Mouse (Mus musculus) Muller cell, postnatal 12 days (primary cell): ENCODE measurements around the gene Ccm2.

Experiments
- DNase-seq: peaks from one replicate; pipeline ENCODE4 v3.0.0-alpha.2; 2015; ENCODE audit errors: inconsistent ontology term

Gene Ccm2

DNA sequence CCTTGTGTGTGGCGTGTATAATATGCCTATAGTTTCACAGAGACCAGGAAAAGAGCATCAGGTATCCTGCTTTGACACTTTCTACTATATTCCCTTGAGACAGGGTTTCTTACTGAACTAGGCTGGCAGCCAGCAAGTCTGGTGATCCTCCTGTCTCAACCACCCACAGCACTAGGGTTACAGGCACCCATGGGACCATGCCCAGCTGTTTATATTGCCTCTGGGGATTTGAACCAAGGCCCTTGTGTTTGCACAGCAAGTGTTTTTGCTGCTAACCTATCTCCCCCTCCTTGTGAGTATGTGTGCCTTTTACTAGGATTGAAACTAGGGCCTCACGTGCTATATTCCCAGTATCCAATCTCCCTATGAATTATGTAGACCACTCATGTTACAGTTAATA, 34.9 kb downstream of the Ccm2 start:
- no peak for DNase-seq

DNA sequence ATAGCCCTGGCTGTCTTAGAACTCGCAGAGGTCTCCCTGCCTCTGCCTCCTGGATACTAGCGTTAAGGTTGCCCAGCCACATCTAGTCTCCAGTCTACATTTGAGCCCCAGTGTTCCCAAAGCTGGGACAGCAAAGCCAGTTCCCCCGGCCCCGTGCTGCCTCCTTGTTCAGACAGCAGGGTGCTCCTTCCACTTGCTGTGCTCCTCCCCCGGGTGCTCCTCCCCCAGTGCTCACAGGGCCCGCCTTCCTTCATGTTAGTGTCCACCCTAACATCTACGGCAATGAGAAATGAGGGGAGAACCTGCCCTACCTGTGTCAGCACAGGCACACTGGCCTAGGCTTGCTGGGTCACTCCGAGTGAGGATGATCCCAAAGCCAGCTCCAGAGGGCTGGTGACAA, 39.1 kb downstream of the Ccm2 start:
- no peak for DNase-seq

DNA sequence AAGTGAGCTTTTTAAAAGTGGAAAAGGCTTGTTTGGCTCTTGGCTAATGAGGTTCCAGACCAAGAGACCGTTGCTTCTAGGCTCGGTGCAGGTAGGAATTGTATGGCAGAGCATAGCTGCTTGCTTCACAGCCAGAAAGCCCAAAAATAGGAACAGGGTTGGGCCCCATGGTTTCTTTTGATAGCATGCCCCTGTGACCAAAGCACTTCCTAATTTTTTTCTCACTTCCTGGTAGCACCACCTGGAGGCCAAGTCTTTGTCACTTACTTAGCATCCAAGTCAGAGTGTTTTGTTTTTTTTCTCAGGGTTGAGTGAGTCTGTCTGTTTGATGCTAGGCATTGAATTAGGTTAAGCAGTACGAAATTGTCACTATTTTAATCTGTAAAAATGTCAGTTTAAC, 40.0 kb downstream of the Ccm2 start:
- DNase-seq = no peak

- DNase-seq = peak; percentile 70
These were observed 40.7 kb downstream of the Ccm2 start for GRCm38 (mm10) chr11:6587249-6587940.

GRCm38 (mm10) chr11:6588295-6588694, 41.6 kb downstream of the Ccm2 start:
- DNase-seq = no peak

DNA sequence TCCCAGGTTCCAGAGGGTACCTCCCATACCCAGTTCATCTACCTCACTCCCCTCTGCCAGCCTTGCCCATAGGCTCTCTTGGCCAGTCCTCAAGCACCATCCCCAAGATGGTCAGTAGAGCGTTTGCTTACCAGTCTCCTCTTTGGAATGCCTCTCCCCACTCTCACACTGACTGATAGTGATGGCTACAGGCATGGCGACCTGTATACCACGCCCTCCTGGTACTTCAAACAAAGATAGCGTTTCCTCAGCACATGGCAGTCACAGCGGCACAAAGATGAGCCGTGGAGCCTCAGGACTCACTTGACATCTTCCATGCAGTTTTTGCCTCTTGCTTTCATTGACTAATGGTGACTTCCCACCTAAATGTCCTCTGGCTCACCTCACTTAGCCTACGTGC, 43.2 kb downstream of the Ccm2 start:
- no peak for DNase-seq

- no peak for DNase-seq
These were observed 44.4 kb downstream of the Ccm2 start for GRCm38 (mm10) chr11:6590933-6591675.

- no peak for DNase-seq
These were observed 46.7 kb downstream of the Ccm2 start for GRCm38 (mm10) chr11:6593406-6593805.

- no peak for DNase-seq
These were observed 48.2 kb downstream of the Ccm2 start for GRCm38 (mm10) chr11:6594845-6595244.

GRCm38 (mm10) chr11:6595339-6595738, 48.7 kb downstream of the Ccm2 start:
- no peak for DNase-seq

DNA sequence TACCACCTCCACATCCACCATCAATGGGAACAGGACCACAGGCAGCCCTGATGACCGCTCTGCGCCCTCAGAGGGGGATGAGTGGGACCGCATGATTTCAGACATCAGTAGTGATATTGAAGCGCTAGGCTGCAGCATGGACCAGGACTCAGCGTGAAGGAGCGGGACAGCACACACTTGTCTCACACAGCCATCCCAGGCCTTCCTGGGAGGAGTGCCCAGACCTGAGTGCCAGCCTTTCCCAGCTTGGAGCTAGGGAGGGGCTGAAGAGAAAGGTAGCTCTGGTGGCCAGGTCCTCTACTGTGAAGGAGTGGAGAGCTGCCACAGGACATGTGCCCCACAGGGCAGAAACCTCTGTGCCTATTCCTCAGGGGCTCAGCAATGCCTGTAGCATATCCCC, 49.5 kb downstream of the Ccm2 start:
- DNase-seq = no peak

DNA sequence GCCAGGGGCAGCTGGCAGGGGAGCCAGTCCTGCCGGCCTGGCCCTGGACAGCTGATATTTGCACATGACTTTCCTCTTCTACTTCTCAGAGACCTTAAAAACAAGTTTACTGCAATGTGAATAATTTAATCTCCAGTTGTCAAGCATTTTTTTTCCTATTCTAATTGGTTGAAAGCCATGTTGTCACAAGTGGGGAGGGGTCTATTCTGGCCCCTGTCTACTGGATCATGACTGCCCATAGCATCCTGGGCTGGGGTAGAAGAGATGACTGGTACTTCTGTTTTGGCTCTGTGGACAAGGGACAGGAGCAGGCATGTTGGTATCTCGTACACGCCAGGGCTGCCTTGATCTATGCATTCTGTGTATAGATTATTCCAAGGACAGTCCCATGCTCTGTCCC, 49.9 kb downstream of the Ccm2 start:
- no peak for DNase-seq

DNA sequence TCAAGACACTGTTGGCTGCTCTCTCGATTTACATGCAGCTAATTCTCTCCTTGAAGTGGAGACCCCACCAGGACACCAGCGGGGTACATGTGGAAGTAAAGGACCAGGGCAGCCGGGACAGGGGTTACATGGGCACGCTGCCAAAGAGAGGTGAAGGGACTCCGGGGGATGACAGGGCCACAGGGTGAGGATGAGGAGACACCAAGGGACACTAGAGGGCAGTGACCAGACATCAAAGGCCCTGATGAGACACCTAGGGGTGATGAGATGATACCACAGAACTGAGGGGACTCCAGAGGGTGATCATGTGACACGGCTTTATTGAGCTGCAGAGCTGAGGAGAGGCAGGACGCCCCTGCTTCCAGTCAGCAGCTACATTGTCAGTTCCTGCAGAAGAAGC, 50.8 kb downstream of the Ccm2 start:
- DNase-seq = no peak

GRCm38 (mm10) chr11:6598191-6598889, 51.7 kb downstream of the Ccm2 start:
- no peak for DNase-seq

- DNase-seq = no peak
These were observed 52.5 kb downstream of the Ccm2 start for GRCm38 (mm10) chr11:6599011-6599681.

DNA sequence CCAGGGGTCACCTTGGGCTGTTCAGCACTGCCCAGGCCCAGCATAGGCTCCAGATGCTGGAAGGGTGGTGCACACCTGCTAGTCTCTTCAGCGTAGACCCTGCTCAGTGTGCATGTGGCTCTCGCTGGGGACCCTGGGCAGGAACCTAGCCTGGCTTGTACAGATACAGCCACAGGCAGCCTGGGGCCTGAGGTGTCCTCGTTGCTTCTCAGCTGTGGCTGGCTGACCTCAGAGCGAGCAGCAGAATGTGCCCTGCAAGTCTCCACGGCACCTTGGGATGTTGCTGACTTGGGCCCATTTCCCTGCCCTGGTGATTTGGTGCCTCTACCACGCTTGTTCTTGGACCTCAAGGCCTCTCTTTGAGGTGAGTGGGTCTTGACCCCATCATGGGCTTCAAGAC, 53.1 kb downstream of the Ccm2 start:
- no peak for DNase-seq

GRCm38 (mm10) chr11:6600284-6600944, 53.7 kb downstream of the Ccm2 start:
- DNase-seq = no peak

GRCm38 (mm10) chr11:6601649-6602480, 55.2 kb downstream of the Ccm2 start:
- no peak for DNase-seq

DNA sequence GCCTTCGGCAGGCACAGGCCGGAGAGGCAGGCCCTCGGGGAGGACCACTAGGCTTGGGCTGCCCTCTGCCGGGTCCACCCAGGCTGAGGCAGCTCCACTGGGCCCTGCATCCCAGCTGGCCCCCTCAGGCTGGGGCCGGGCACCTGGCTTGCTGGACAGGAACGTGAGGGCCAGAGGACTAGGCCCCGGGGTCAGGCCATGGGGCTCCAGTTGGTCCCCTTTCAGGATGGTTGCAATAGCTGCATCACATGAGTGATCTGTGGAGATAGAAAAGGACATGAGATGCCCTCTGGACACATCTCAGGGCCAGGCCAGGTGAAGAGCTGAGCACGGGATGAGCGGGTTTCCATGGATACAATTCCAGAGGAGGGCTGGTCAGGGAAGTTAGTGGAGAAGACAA, 56.0 kb downstream of the Ccm2 start:
- DNase-seq = no peak

- no peak for DNase-seq
These were observed 56.5 kb downstream of the Ccm2 start for GRCm38 (mm10) chr11:6603224-6603623.
